Mouse (Mus musculus) cerebellum, adult 2 months (tissue): ENCODE measurements around the gene Prkar2b. TPM values are rescaled to one million over a fixed set of nuclear protein-coding genes. Genes with fewer than 3 reads are reported as not detected.
"Not testable (repeated sequence)": the region's sequence is repeated elsewhere in the genome, so short reads cannot be mapped to it uniquely, and the experiment has no call there.

Experiments
- DNase-seq, 2 experiments: peaks; one replicate each; pipeline ENCODE4 v3.0.0; 2021
- H3K27ac ChIP-seq: fragments of 200-500 bp; 2 replicates; pipeline ENCODE4 v1.5.1; 2012; ENCODE audit warnings: low read length, control low read depth, inconsistent platforms; ENCODE audit not compliant: insufficient read depth
- H3K27me3 ChIP-seq: fragments of 200-500 bp; 2 replicates; pipeline ENCODE4 v1.6.1; 2012; ENCODE audit warnings: inconsistent platforms, mild to moderate bottlenecking, low read length, moderate library complexity; ENCODE audit not compliant: control insufficient read depth, insufficient read depth
- H3K4me1 ChIP-seq: fragments of 200-500 bp; 2 replicates; pipeline ENCODE4 v1.6.1; 2011; ENCODE audit warnings: low read length; ENCODE audit not compliant: control insufficient read depth, insufficient read depth
- H3K4me3 ChIP-seq: fragments of 200-500 bp; replicated peaks from 2 replicates; pipeline ENCODE3; 2011; ENCODE audit warnings: mild to moderate bottlenecking, low read depth, low read length, control low read depth; ENCODE audit not compliant: insufficient read depth
- CTCF ChIP-seq: fragments of 200-500 bp; IDR thresholded peaks from 2 replicates; pipeline ENCODE4 v1.5.1; 2011; ENCODE audit warnings: low read depth, mild to moderate bottlenecking, control low read depth, low read length, moderate library complexity, borderline replicate concordance; ENCODE audit not compliant: insufficient read depth
- POLR2A ChIP-seq: fragments of 200-500 bp; IDR thresholded peaks from 2 replicates; pipeline ENCODE4 v1.6.1; 2011; ENCODE audit warnings: low read length, control low read depth, borderline replicate concordance; ENCODE audit not compliant: insufficient read depth
- WGBS: fragments of 180-500 bp; shearing (Covaris S2); methylation state at CpG from one replicate; pipeline ENCODE4 v1.1.7; 2018; 5-methylcytosine and 5-hydroxymethylcytosine counted together
- polyA plus RNA-seq: library from polyadenylated mRNA; depleted of rRNA; stranded (reverse); fragments of >200 nt; gene quantifications from 2 replicates; pipeline ENCODE4 v1.2.3, GENCODE M21; 2012

Gene Prkar2b
- polyA plus RNA-seq, 1 experiment: 11.9 TPM

GRCm38 (mm10) chr12:32015268-32015769 lies 45.8 kb downstream of the Prkar2b start:
- Histone ChIP-seq H3K27me3 (no peaks in the 10 kb centered on the region; the same call in 1 of the 2 replicates), H3K27ac (no peak overlapping the region), H3K4me3 (no peak overlapping the region), H3K4me1 (no peaks in the 10 kb centered on the region)
- 37% methylated on average over 6 of the region's 6 CpGs for WGBS
- TF ChIP-seq POLR2A: no peak
- TF ChIP-seq CTCF: no peak
- no peak for DNase-seq

- TF ChIP-seq CTCF: no peak
- no peak for TF ChIP-seq POLR2A
- 70% methylated on average over 7 of the region's 7 CpGs for WGBS
- Histone ChIP-seq H3K4me1 (no peaks in the 10 kb centered on the region), H3K27ac (no peak overlapping the region), H3K27me3 (no peaks in the 10 kb centered on the region; the same call in 1 of the 2 replicates), H3K4me3 (no peak overlapping the region)
- DNase-seq: no peak
These were observed 46.3 kb downstream of the Prkar2b start for GRCm38 (mm10) chr12:32014811-32015210.

- WGBS: 87% methylated on average over 2 of the region's 2 CpGs
- H3K4me1 ChIP-seq: no peaks in the 10 kb centered on the region
- no peak for DNase-seq
- no peak overlapping the region for H3K27ac ChIP-seq
- TF ChIP-seq POLR2A (no peak), CTCF (no peak)
- no peak overlapping the region for H3K4me3 ChIP-seq
- no peaks in the 10 kb centered on the region; the same call in 1 of the 2 replicates for H3K27me3 ChIP-seq
These were observed 48.9 kb downstream of the Prkar2b start for GRCm38 (mm10) chr12:32012169-32012568.

GRCm38 (mm10) chr12:32011128-32011527 lies 50.0 kb downstream of the Prkar2b start:
- Histone ChIP-seq H3K4me3 (no peak overlapping the region), H3K4me1 (no peaks in the 10 kb centered on the region), H3K27me3 (no peaks in the 10 kb centered on the region; the same call in 1 of the 2 replicates), H3K27ac (no peak overlapping the region)
- 96% methylated on average over 5 of the region's 5 CpGs for WGBS
- DNase-seq: no peak
- TF ChIP-seq POLR2A: no peak
- no peak for TF ChIP-seq CTCF

- H3K4me3 ChIP-seq, DNase-seq, H3K4me1 ChIP-seq, H3K27me3 ChIP-seq, H3K27ac ChIP-seq: not testable (repeated sequence)
- 58% methylated on average over 5 of the region's 6 CpGs for WGBS
These were observed 51.1 kb downstream of the Prkar2b start for GRCm38 (mm10) chr12:32009985-32010369.

- WGBS: 45% methylated on average over 8 of the region's 8 CpGs
- TF ChIP-seq POLR2A: no peak
- TF ChIP-seq CTCF: no peak
- H3K4me1 ChIP-seq: no peaks in the 10 kb centered on the region
- no peak for DNase-seq
- H3K27ac ChIP-seq: no peak overlapping the region
- no peaks in the 10 kb centered on the region; the same call in 1 of the 2 replicates for H3K27me3 ChIP-seq
- H3K4me3 ChIP-seq: no peak overlapping the region
These were observed 51.7 kb downstream of the Prkar2b start for GRCm38 (mm10) chr12:32009267-32009984.

- TF ChIP-seq POLR2A: no peak
- TF ChIP-seq CTCF: no peak
- 90% methylated on average over 5 of the region's 5 CpGs for WGBS
- H3K27me3 ChIP-seq: no peaks in the 10 kb centered on the region; the same call in 1 of the 2 replicates
- H3K4me1 ChIP-seq: no peaks in the 10 kb centered on the region
- H3K4me3 ChIP-seq: no peak overlapping the region
- no peak for DNase-seq
- no peak overlapping the region for H3K27ac ChIP-seq
These were observed 52.4 kb downstream of the Prkar2b start for GRCm38 (mm10) chr12:32008728-32009127.

- no peaks in the 10 kb centered on the region for H3K4me1 ChIP-seq
- WGBS: 91% methylated on average over 4 of the region's 4 CpGs
- no peak for DNase-seq
- TF ChIP-seq POLR2A (no peak), CTCF (no peak)
- H3K27me3 ChIP-seq: no peaks in the 10 kb centered on the region; the same call in 1 of the 2 replicates
- H3K27ac ChIP-seq: no peak overlapping the region
- no peak overlapping the region for H3K4me3 ChIP-seq
These were observed 53.5 kb downstream of the Prkar2b start for GRCm38 (mm10) chr12:32007646-32008045.
